Comparison of ENCODE assay signal across 18 mouse cellular contexts in genomic region chr7:79527984-79528383, GRCm38 (mm10).
DNase-seq lines count a peak whose midpoint lies in the region; ATAC-seq and TF ChIP-seq lines count a peak whose summit lies in the region.
"Had no signal": no experiment of that assay in that cellular context is flagged by ENCODE, and none has a peak within 500 bp of the region (broad histone marks: within the 10 kb centered on the region; RNA-seq: fewer than 3 reads in every experiment).

No protein-coding gene starts in this region.

- intact Hi-C loops in gastrocnemius, adult 2 months (cut with DNase I), result no loop called here

- DNase-seq in layer of hippocampus, adult 2 months (ENCODE audit: low spot score in 2 of 2), result no peak
- DNase-seq in layer of hippocampus, postnatal 36 days, result no peak
- DNase-seq in forebrain, postnatal 0 days, result no peak
- no peak for DNase-seq in midbrain, embryonic 10.5 days (ENCODE audit: low spot score)
- no peak for DNase-seq in gastrocnemius, adult 18-20 months (ENCODE audit: low spot score)
- DNase-seq in urinary bladder, postnatal 4 days (ENCODE audit: low spot score in 2 of 2), result no peak
- DNase-seq in gastrocnemius, adult 2 months, result no peak
- DNase-seq: adrenal gland, postnatal 25 days; gastrocnemius, postnatal 10 days; heart, adult 2 months; left cerebral cortex, postnatal 4 days; lung, embryonic 14.5 days; right cerebral cortex, postnatal 14 days had no signal

- H3K27ac ChIP-seq in layer of hippocampus, adult 2 months, result peak overlapping the region; percentile 28; the same call in 1 of the 2 replicates
- H3K27ac ChIP-seq in forebrain, postnatal 0 days (ENCODE audit: low read depth, low read length), result peak overlapping the region; percentile 64
- peak overlapping the region; percentile 91 for H3K27ac ChIP-seq in midbrain, embryonic 10.5 days (replicated peaks)
- peak overlapping the region; percentile 99 for H3K27ac ChIP-seq in neural tube, embryonic 13.5 days (replicated peaks)
- H3K27ac ChIP-seq in gastrocnemius, adult 2 months, result no peak overlapping the region
- H3K27ac ChIP-seq: heart, adult 2 months; kidney, postnatal 0 days had no signal

- no peaks in the 10 kb centered on the region for H3K9me3 ChIP-seq in forebrain, postnatal 0 days (ENCODE audit: low read length)
- no peaks in the 10 kb centered on the region for H3K9me3 ChIP-seq in midbrain, embryonic 10.5 days (replicated peaks)
- no peaks in the 10 kb centered on the region for H3K9me3 ChIP-seq in neural tube, embryonic 13.5 days

- ATAC-seq in forebrain, postnatal 0 days, result no peak
- ATAC-seq in neural tube, embryonic 13.5 days (ENCODE audit: low read depth), result no peak
- ATAC-seq: inflammation-experienced regulatory T-cells, adult 6 months had no signal

- no peak overlapping the region for H3K4me3 ChIP-seq in layer of hippocampus, adult 2 months
- H3K4me3 ChIP-seq in forebrain, postnatal 0 days (ENCODE audit: low read depth, low read length), result no peak overlapping the region
- no peak overlapping the region for H3K4me3 ChIP-seq in midbrain, embryonic 10.5 days
- H3K4me3 ChIP-seq in neural tube, embryonic 13.5 days, result no peak overlapping the region
- no peak overlapping the region for H3K4me3 ChIP-seq in gastrocnemius, adult 2 months
- H3K4me3 ChIP-seq: erythroblast, embryonic 14.5 days; heart, adult 2 months had no signal

- H3K36me3 ChIP-seq in forebrain, postnatal 0 days (ENCODE audit: insufficient read depth), result peaks cover 86% of the 10 kb centered on the region
- H3K36me3 ChIP-seq in midbrain, embryonic 10.5 days, result peaks cover 37% of the 10 kb centered on the region
- peaks cover 75% of the 10 kb centered on the region for H3K36me3 ChIP-seq in neural tube, embryonic 13.5 days

- TF ChIP-seq CTCF in layer of hippocampus, adult 2 months (conservative IDR thresholded peaks at IDR 0.05), result no peak
- no peak for TF ChIP-seq CTCF in forebrain, postnatal 0 days (IDR thresholded peaks at IDR 0.05; ENCODE audit: low read depth)
- TF ChIP-seq CTCF in gastrocnemius, adult 2 months (IDR thresholded peaks at IDR 0.05), result no peak

- 50% methylated on average over 3 of the region's 3 CpGs for WGBS in forebrain, postnatal 0 days
- whole genome bisulfite sequencing in midbrain, embryonic 10.5 days, result 16% methylated on average over 3 of the region's 3 CpGs
- 41% methylated on average over 3 of the region's 3 CpGs for WGBS in neural tube, embryonic 13.5 days

- no peak overlapping the region for H3K9ac ChIP-seq in forebrain, postnatal 0 days
- no peak overlapping the region for H3K9ac ChIP-seq in neural tube, embryonic 13.5 days
- H3K9ac ChIP-seq: lung, embryonic 14.5 days had no signal

- H3K27me3 ChIP-seq in forebrain, postnatal 0 days (ENCODE audit: insufficient read depth, low read length), result no peaks in the 10 kb centered on the region
- peaks cover 98% of the 10 kb centered on the region for H3K27me3 ChIP-seq in midbrain, embryonic 10.5 days (ENCODE audit: low read depth, poor library complexity, severe bottlenecking)
- peaks cover 20% of the 10 kb centered on the region for H3K27me3 ChIP-seq in neural tube, embryonic 13.5 days

- peaks cover 25% of the 10 kb centered on the region for H3K4me1 ChIP-seq in forebrain, postnatal 0 days (ENCODE audit: insufficient read depth)
- H3K4me1 ChIP-seq in midbrain, embryonic 10.5 days, result peaks cover 99% of the 10 kb centered on the region
- peaks cover 94% of the 10 kb centered on the region for H3K4me1 ChIP-seq in neural tube, embryonic 13.5 days (replicated peaks)

- no peak overlapping the region for H3K4me2 ChIP-seq in forebrain, postnatal 0 days (ENCODE audit: low read depth)
- H3K4me2 ChIP-seq in neural tube, embryonic 13.5 days, result no peak overlapping the region
- H3K4me2 ChIP-seq: liver, embryonic 11.5 days; lung, embryonic 14.5 days had no signal
